Mouse (Mus musculus) stomach, embryonic 15.5 days (tissue): Measurements from ENCODE around the gene Tdp1. TPM values are rescaled to one million over a fixed set of nuclear protein-coding genes. Genes with fewer than 3 reads are reported as not detected.
"Not testable (repeated sequence)": the region's sequence is repeated elsewhere in the genome, so short reads cannot be mapped to it uniquely, and the experiment has no call there.

Experiments used
- ATAC-seq: fragments of 200-750 bp; cut with Nextera tagmentation; 2 replicates; pipeline ENCODE4 v1.8.0; 2017; ENCODE audit warnings: low read depth, moderate number of reproducible peaks, moderate TSS enrichment; ENCODE audit not compliant: insufficient read depth, low FRiP score
- H3K27ac ChIP-seq: fragments of 300-500 bp; sonication (generic); 2 replicates; pipeline ENCODE4 v1.5.1; 2015; ENCODE audit warnings: mild to moderate bottlenecking, inconsistent platforms
- H3K27me3 ChIP-seq: fragments of 300-500 bp; sonication (generic); replicated peaks from 2 replicates; pipeline ENCODE4 v1.6.1; 2015; ENCODE audit warnings: inconsistent platforms
- H3K36me3 ChIP-seq: fragments of 300-500 bp; sonication (generic); 2 replicates; pipeline ENCODE4 v1.6.1; 2015; ENCODE audit warnings: inconsistent platforms
- H3K4me1 ChIP-seq: fragments of 300-500 bp; sonication (generic); 2 replicates; pipeline ENCODE4 v1.6.1; 2015; ENCODE audit warnings: inconsistent platforms
- H3K4me2 ChIP-seq: fragments of 300-500 bp; sonication (generic); 2 replicates; pipeline ENCODE4 v1.6.1; 2015; ENCODE audit warnings: mild to moderate bottlenecking, inconsistent platforms
- H3K4me3 ChIP-seq: fragments of 300-500 bp; sonication (generic); replicated peaks from 2 replicates; pipeline ENCODE4 v1.5.1; 2015; ENCODE audit warnings: inconsistent platforms
- H3K9ac ChIP-seq: fragments of 300-500 bp; sonication (generic); 2 replicates; pipeline ENCODE4 v1.6.1; 2015; ENCODE audit warnings: inconsistent platforms
- H3K9me3 ChIP-seq: fragments of 300-500 bp; sonication (generic); 2 replicates; pipeline ENCODE4 v1.6.1; 2016; ENCODE audit warnings: inconsistent platforms
- WGBS: fragments of 180-500 bp; shearing (Covaris S2); methylation state at CpG from one replicate; pipeline ENCODE4 v1.1.7; 2015; 5-methylcytosine and 5-hydroxymethylcytosine counted together
- polyA plus RNA-seq: library from polyadenylated mRNA; unstranded; fragments of >200 nt; fragmentation: Nextera tagmentation; extraction: Ambion mirVana; gene quantifications from 2 replicates; pipeline ENCODE4 v1.2.1, GENCODE M21; 2015

Tdp1 gene
- polyA plus RNA-seq, 1 experiment from 2014 or later = 46.0 TPM

GRCm38 (mm10) chr12:99964301-99965202 lies 80.2 kb downstream of the Tdp1 start, which contains the start of gene Kcnk13:
TSS of gene Kcnk13 (plus strand) at chr12:99964499.
- Histone ChIP-seq H3K4me1 (peaks cover 19% of the 10 kb centered on the region), H3K9ac (0 out of 2 replicates have a peak within 1 kb of the TSS, but pooled peaks have one; percentile 16), H3K27ac (no peak within 1 kb of the TSS), H3K9me3 (no peaks in the 10 kb centered on the region), H3K4me2 (peak within 1 kb of the TSS; percentile 97), H3K27me3 (peaks cover 69% of the 10 kb centered on the region), H3K4me3 (peak within 1 kb of the TSS; percentile 48), H3K36me3 (no peaks in the 10 kb centered on the region)
- 2% methylated on average over 39 of the region's 39 CpGs for WGBS
- ATAC-seq = peak; percentile 43; the same call in 1 of the 2 replicates

GRCm38 (mm10) chr12:99965203-99966115 lies 81.1 kb downstream of the Tdp1 start:
- Histone ChIP-seq H3K4me2 (peak overlapping the region; percentile 97), H3K4me3 (peak overlapping the region; percentile 48), H3K9ac (peak overlapping the region; percentile 16; the same call in 1 of the 2 replicates), H3K27ac (no peak overlapping the region), H3K4me1 (peaks cover 19% of the 10 kb centered on the region), H3K27me3 (peaks cover 73% of the 10 kb centered on the region), H3K9me3 (no peaks in the 10 kb centered on the region), H3K36me3 (no peaks in the 10 kb centered on the region)
- under 1% methylated on average over 77 of the region's 77 CpGs for WGBS
- ATAC-seq = peak; percentile 33; the same call in 1 of the 2 replicates

- no peaks in the 10 kb centered on the region for H3K9me3 ChIP-seq
- no peak overlapping the region for H3K27ac ChIP-seq
- H3K27me3 ChIP-seq = peaks cover 77% of the 10 kb centered on the region
- H3K4me3 ChIP-seq = peak overlapping the region; percentile 48
- H3K9ac ChIP-seq = peak overlapping the region; percentile 16; the same call in 1 of the 2 replicates
- H3K36me3 ChIP-seq = no peaks in the 10 kb centered on the region
- WGBS = 6% methylated on average over 25 of the region's 25 CpGs
- H3K4me1 ChIP-seq = peaks cover 19% of the 10 kb centered on the region
- H3K4me2 ChIP-seq = peak overlapping the region; percentile 97
- 0 out of 2 replicates have a peak, but pooled peaks have one; percentile 6 for ATAC-seq
These were observed 81.9 kb downstream of the Tdp1 start for GRCm38 (mm10) chr12:99966116-99966770.

DNA sequence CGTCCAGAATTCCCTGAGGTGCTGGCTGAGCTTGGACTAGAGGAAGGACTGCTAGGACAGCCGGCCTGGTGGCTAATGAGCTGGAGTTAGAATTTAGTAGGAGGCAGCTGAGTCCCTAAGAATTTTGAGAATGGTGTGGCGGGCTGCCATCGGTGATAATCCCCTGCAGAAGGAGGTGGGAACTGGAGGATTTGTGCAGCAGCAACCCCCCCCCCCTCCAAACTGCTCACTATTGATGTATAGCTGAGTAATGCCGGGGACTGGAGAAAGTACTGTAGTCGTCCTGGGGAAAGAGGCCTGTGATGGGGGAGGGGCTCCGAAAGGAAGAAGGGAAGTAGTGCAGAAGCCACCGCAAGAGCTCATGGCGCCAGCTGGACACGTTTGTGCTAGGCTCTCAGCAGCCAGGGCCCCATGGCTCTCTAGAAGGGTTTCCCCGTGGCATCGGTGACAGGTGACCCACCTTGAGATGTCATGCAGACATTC lies 82.6 kb downstream of the Tdp1 start:
- no peak for ATAC-seq
- H3K4me3 ChIP-seq = no peak overlapping the region
- no peak overlapping the region for H3K4me2 ChIP-seq
- H3K9me3 ChIP-seq = no peaks in the 10 kb centered on the region
- 14% methylated on average over 12 of the region's 12 CpGs for WGBS
- H3K27me3 ChIP-seq = peaks cover 75% of the 10 kb centered on the region
- H3K36me3 ChIP-seq = no peaks in the 10 kb centered on the region
- peaks cover 19% of the 10 kb centered on the region for H3K4me1 ChIP-seq
- H3K9ac ChIP-seq = no peak overlapping the region
- H3K27ac ChIP-seq = no peak overlapping the region

DNA sequence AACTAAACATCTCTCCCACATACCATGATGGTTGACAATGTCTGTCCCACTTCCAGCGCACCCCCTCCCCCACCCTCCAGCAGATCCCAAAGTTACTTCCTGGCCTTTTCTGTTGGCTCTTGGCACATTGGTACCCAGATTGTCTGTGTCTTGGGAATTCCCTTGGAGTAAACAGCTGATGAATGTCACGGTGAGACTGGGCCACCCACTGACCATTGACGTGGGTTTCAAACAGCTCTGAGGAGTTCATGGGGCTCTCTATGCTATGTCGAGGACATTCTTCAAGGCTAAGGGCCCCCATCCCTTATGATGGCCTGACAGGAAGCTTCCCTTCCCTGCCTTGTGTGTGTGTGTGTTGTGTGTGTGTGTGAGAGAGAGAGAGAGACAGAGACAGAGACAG lies 85.6 kb downstream of the Tdp1 start:
- Histone ChIP-seq H3K4me2 (no peak overlapping the region), H3K9ac (no peak overlapping the region), H3K27ac (no peak overlapping the region), H3K9me3 (no peaks in the 10 kb centered on the region), H3K4me3 (no peak overlapping the region), H3K4me1 (peaks cover 13% of the 10 kb centered on the region), H3K36me3 (no peaks in the 10 kb centered on the region), H3K27me3 (peaks cover 55% of the 10 kb centered on the region)
- 65% methylated on average over 4 of the region's 4 CpGs for WGBS
- no peak for ATAC-seq

GRCm38 (mm10) chr12:99971205-99971894 lies 87.0 kb downstream of the Tdp1 start:
- H3K4me1 ChIP-seq, H3K27ac ChIP-seq, H3K9ac ChIP-seq, H3K9me3 ChIP-seq, H3K4me3 ChIP-seq, ATAC-seq, H3K4me2 ChIP-seq, H3K36me3 ChIP-seq: not testable (repeated sequence)
- peaks cover 40% of the 10 kb centered on the region for H3K27me3 ChIP-seq
- 71% methylated on average over 7 of the region's 7 CpGs for WGBS

- Histone ChIP-seq H3K9ac (no peak overlapping the region), H3K27ac (no peak overlapping the region), H3K4me2 (no peak overlapping the region), H3K4me1 (no peaks in the 10 kb centered on the region), H3K4me3 (no peak overlapping the region), H3K27me3 (peaks cover 26% of the 10 kb centered on the region), H3K9me3 (no peaks in the 10 kb centered on the region), H3K36me3 (no peaks in the 10 kb centered on the region)
- 61% methylated on average over 7 of the region's 7 CpGs for WGBS
- no peak for ATAC-seq
These were observed 88.5 kb downstream of the Tdp1 start for GRCm38 (mm10) chr12:99972825-99973224.

DNA sequence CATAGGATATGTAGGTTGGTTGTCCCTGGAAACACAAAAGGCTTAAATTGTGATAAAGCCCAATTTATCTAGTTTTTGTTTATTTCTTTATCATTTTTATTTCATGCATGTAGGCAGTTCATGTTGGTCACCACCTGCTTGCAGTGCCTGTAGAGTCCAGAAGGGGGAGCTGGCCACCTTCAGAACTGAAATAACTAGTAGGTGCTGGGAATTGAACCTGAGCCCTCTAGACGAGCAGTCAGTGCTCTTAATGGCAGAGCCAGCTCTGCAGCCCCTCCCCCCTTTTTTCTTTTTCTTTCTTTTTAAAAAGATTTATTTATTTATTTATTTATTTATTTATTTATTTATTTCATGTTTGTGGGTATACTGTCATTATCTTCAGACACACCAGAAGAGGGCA lies 89.3 kb downstream of the Tdp1 start:
- WGBS = 85% methylated on average over 1 of the region's 1 CpGs
- no peak for ATAC-seq
- Histone ChIP-seq H3K9ac (no peak overlapping the region), H3K4me1 (no peaks in the 10 kb centered on the region), H3K4me3 (no peak overlapping the region), H3K36me3 (no peaks in the 10 kb centered on the region), H3K27ac (no peak overlapping the region), H3K4me2 (no peak overlapping the region), H3K9me3 (no peaks in the 10 kb centered on the region), H3K27me3 (peaks cover 17% of the 10 kb centered on the region)

- no peak overlapping the region for H3K4me3 ChIP-seq
- no peaks in the 10 kb centered on the region for H3K9me3 ChIP-seq
- H3K36me3 ChIP-seq = no peaks in the 10 kb centered on the region
- H3K9ac ChIP-seq = no peak overlapping the region
- no peaks in the 10 kb centered on the region for H3K4me1 ChIP-seq
- 77% methylated on average over 4 of the region's 4 CpGs for WGBS
- H3K4me2 ChIP-seq = no peak overlapping the region
- no peak for ATAC-seq
- no peak overlapping the region for H3K27ac ChIP-seq
- H3K27me3 ChIP-seq = no peaks in the 10 kb centered on the region
These were observed 95.2 kb downstream of the Tdp1 start for GRCm38 (mm10) chr12:99979541-99979940.

- H3K4me3 ChIP-seq = no peak overlapping the region
- H3K27me3 ChIP-seq = no peaks in the 10 kb centered on the region
- no peak overlapping the region for H3K9ac ChIP-seq
- no peaks in the 10 kb centered on the region for H3K36me3 ChIP-seq
- WGBS = 90% methylated on average over 5 of the region's 5 CpGs
- H3K4me1 ChIP-seq = no peaks in the 10 kb centered on the region
- no peak for ATAC-seq
- no peaks in the 10 kb centered on the region for H3K9me3 ChIP-seq
- no peak overlapping the region for H3K27ac ChIP-seq
- no peak overlapping the region for H3K4me2 ChIP-seq
These were observed 102.5 kb downstream of the Tdp1 start for GRCm38 (mm10) chr12:99986797-99987196.

- H3K27ac ChIP-seq = no peak overlapping the region
- no peak for ATAC-seq
- H3K27me3 ChIP-seq = no peaks in the 10 kb centered on the region
- no peak overlapping the region for H3K4me2 ChIP-seq
- H3K9ac ChIP-seq = no peak overlapping the region
- WGBS = 61% methylated on average over 2 of the region's 2 CpGs
- H3K9me3 ChIP-seq = no peaks in the 10 kb centered on the region
- H3K4me1 ChIP-seq = no peaks in the 10 kb centered on the region
- no peak overlapping the region for H3K4me3 ChIP-seq
- H3K36me3 ChIP-seq = no peaks in the 10 kb centered on the region
These were observed 103.8 kb downstream of the Tdp1 start for GRCm38 (mm10) chr12:99988144-99988543.
